Mouse (Mus musculus) 416B (cell line): ENCODE data around the gene Gabarap.

ENCODE experiments used
- DNase-seq: peaks from one replicate; pipeline ENCODE4 v3.0.0; 2011; ENCODE audit warnings: low read depth

Gabarap gene

GRCm38 (mm10) chr11:70021264-70022132, 30.6 kb downstream of the Gabarap start:
- peak; percentile 98 for DNase-seq

- DNase-seq, result no peak
These were observed 32.7 kb downstream of the Gabarap start for GRCm38 (mm10) chr11:70023481-70024150.

GRCm38 (mm10) chr11:70024151-70024514, 33.2 kb downstream of the Gabarap start:
- no peak for DNase-seq

- DNase-seq, result no peak
These were observed 35.7 kb downstream of the Gabarap start for GRCm38 (mm10) chr11:70026689-70027088.

GRCm38 (mm10) chr11:70027397-70027796, 36.5 kb downstream of the Gabarap start:
- no peak for DNase-seq

- no peak for DNase-seq
These were observed 37.6 kb downstream of the Gabarap start for GRCm38 (mm10) chr11:70028401-70029129.

GRCm38 (mm10) chr11:70029130-70029801, 38.3 kb downstream of the Gabarap start:
- DNase-seq, result no peak

- DNase-seq, result no peak
These were observed 39.0 kb downstream of the Gabarap start for GRCm38 (mm10) chr11:70029829-70030550.

GRCm38 (mm10) chr11:70030651-70031320, 39.8 kb downstream of the Gabarap start:
- DNase-seq, result no peak

- DNase-seq, result no peak
These were observed 40.4 kb downstream of the Gabarap start for GRCm38 (mm10) chr11:70031321-70031670.

GRCm38 (mm10) chr11:70038174-70038573, 47.2 kb downstream of the Gabarap start:
- no peak for DNase-seq

- DNase-seq, result no peak
These were observed 48.7 kb downstream of the Gabarap start for GRCm38 (mm10) chr11:70039631-70040030.

- no peak for DNase-seq
These were observed 49.2 kb downstream of the Gabarap start for GRCm38 (mm10) chr11:70040184-70040583.

GRCm38 (mm10) chr11:70042309-70043085, 51.6 kb downstream of the Gabarap start:
- no peak for DNase-seq

- DNase-seq, result no peak
These were observed 52.7 kb downstream of the Gabarap start for GRCm38 (mm10) chr11:70043665-70044064.
